Mouse (Mus musculus): Measurements from ENCODE around the gene Marco. TPM values are rescaled to one million over a fixed set of nuclear protein-coding genes. Genes with fewer than 3 reads are reported as not detected.

Gene Marco
- total RNA-seq, 2 experiments from 2014 or later, result 0.14 TPM; not detected in 1

GRCm38 (mm10) chr1:120441587-120441986 lies 63.2 kb downstream of the Marco start:
- no peak for DNase-seq

- no peak for DNase-seq
Measured at GRCm38 (mm10) chr1:120435591-120435990, 69.2 kb downstream of the Marco start.

DNA sequence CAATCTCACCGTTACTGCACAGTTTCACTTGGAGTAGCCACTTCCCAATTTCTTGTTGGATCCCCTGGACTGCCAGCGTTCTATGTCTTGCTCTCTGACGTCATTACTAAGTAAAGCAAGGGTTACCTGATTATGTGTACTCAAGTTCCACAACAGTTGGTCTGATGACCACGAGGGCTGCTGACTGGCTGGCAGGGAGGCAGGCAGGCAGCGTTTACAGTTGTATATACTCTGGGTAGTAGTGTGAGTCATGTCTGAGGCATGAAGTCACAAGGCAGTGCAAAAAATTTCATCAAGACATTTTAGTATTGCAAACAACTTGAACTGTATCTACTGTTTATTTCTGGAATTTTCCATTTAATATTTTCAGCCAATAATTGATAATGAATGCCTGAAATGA lies 74.7 kb downstream of the Marco start:
- DNase-seq, result no peak

DNA sequence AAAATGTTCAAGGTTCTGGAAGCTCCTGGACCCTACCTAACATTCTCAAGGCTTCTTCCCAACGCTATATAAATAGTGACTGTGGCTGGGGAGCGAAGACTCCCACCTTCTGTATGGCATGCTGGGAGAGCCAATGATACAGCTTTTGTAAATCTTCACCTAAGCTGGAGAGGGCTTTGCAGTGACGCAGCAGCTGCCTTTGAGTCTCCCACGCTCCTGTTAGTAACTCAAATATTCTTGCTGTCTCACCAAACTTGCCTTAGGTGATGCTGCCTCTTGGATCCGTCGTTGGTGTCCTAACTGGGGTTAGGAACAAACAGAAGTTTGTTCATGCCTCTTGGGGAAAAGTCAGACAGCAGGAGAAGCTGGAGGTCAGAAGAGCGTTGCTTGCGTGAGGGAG lies 79.2 kb downstream of the Marco start:
- DNase-seq, result no peak

Other genes with a start within 250 kb of the Marco start
- 10 to 100 TPM; 24.3 to 24.8 TPM for gene Steap3, start 232.3 kb downstream of the Marco start, total RNA-seq (2021)
- gene C1ql2, start 164.4 kb downstream of the Marco start, total RNA-seq (2021), result not detected
- gene En1, start 97.4 kb upstream of the Marco start, total RNA-seq (2021), result not detected